Mouse (Mus musculus) CH12.LX (cell line): Measurements from ENCODE around the gene Zfp661. TPM values are rescaled to one million over a fixed set of nuclear protein-coding genes. Genes with fewer than 3 reads are reported as not detected.

Experiments
- DNase-seq: peaks from one replicate; pipeline ENCODE4 v3.0.0-alpha.2; 2013; ENCODE audit errors: extremely low read depth
- H3K27ac ChIP-seq: 2 replicates; pipeline ENCODE4 v1.5.1; 2012; ENCODE audit warnings: low read depth, mild to moderate bottlenecking, control low read depth, moderate library complexity; ENCODE audit not compliant: insufficient read depth
- H3K27me3 ChIP-seq: replicated peaks from 2 replicates; pipeline ENCODE3; 2012; ENCODE audit warnings: inconsistent platforms
- H3K36me3 ChIP-seq, 2 experiments: replicated peaks in 1 of 2; 2 replicates each; pipeline versions ENCODE3 to v1.6.1; 2012; ENCODE audit warnings: inconsistent platforms in 1 of 2, low read length in 1 of 2, mild to moderate bottlenecking in 1 of 2, mixed read lengths in 1 of 2, moderate library complexity in 1 of 2; ENCODE audit not compliant: control insufficient read depth in 1 of 2, insufficient read depth in 1 of 2
- H3K4me1 ChIP-seq, 2 experiments: 2 replicates each; pipeline ENCODE4 v1.6.1; 2012; ENCODE audit warnings: inconsistent platforms in 1 of 2, moderate library complexity in 1 of 2; ENCODE audit not compliant: insufficient read depth in 2 of 2, control insufficient read depth in 1 of 2
- H3K4me2 ChIP-seq: 2 replicates; pipeline ENCODE4 v1.6.1; 2012; ENCODE audit warnings: low read depth, mild to moderate bottlenecking, control low read depth; ENCODE audit not compliant: poor library complexity, insufficient read depth, severe bottlenecking
- H3K4me3 ChIP-seq, 3 experiments: fragments of 150-350 bp in 1 of 3; sonication (generic) in 1 of 3; replicated peaks in 1 of 3; 2 replicates each; pipeline versions ENCODE3 to v1.5.1; 2011 to 2012; ENCODE audit warnings: low read depth in 2 of 3, low read length in 2 of 3, mild to moderate bottlenecking in 2 of 3, moderate library complexity in 2 of 3, control low read depth in 1 of 3, improper control_type of control experiment in 1 of 3, inconsistent platforms in 1 of 3, mixed read lengths in 1 of 3; ENCODE audit not compliant: poor library complexity in 1 of 3
- H3K79me2 ChIP-seq: replicated peaks from 2 replicates; pipeline ENCODE4 v1.6.1; 2012; ENCODE audit warnings: mild to moderate bottlenecking, moderate library complexity; ENCODE audit not compliant: control insufficient read depth, poor library complexity, insufficient read depth, severe bottlenecking; ENCODE audit errors: extremely low read depth
- H3K9ac ChIP-seq: 2 replicates; pipeline ENCODE4 v1.6.1; 2012; ENCODE audit warnings: low read depth, mild to moderate bottlenecking, control low read depth, moderate library complexity; ENCODE audit not compliant: insufficient read depth
- H3K9me3 ChIP-seq: replicated peaks from 2 replicates; pipeline ENCODE3; 2012; ENCODE audit warnings: low read length, inconsistent platforms, mixed read lengths
- BHLHE40 ChIP-seq: IDR thresholded peaks from 2 replicates; pipeline ENCODE4 v1.6.1; 2011; ENCODE audit warnings: mild to moderate bottlenecking, low read depth, low read length, improper control_type of control experiment
- CTCF ChIP-seq, 2 experiments: IDR thresholded peaks in 1 of 2; conservative IDR thresholded peaks in 1 of 2; 2 replicates each; pipeline ENCODE4 v1.5.1; 2011 to 2012; ENCODE audit warnings: low read depth in 2 of 2, low read length in 2 of 2, improper control_type of control experiment in 1 of 2, inconsistent platforms in 1 of 2, mild to moderate bottlenecking in 1 of 2, moderate library complexity in 1 of 2
- EP300 ChIP-seq: IDR thresholded peaks from 2 replicates; pipeline ENCODE4 v1.6.1; 2011; ENCODE audit warnings: low read length, improper control_type of control experiment
- ETS1 ChIP-seq: conservative IDR thresholded peaks from 2 replicates; pipeline ENCODE4 v1.6.1; 2012; ENCODE audit warnings: low read depth, mild to moderate bottlenecking, inconsistent platforms, low read length, improper control_type of control experiment, moderate library complexity
- GABPA ChIP-seq: IDR thresholded peaks from 2 replicates; pipeline ENCODE4 v1.6.1; 2012; ENCODE audit warnings: low read depth, low read length, improper control_type of control experiment, inconsistent platforms; ENCODE audit not compliant: insufficient replicate concordance
- JUN ChIP-seq: IDR thresholded peaks from 2 replicates; pipeline ENCODE4 v1.6.1; 2011; ENCODE audit warnings: low read depth, mild to moderate bottlenecking, low read length, improper control_type of control experiment, moderate library complexity; ENCODE audit not compliant: insufficient read depth
- JUND ChIP-seq: conservative IDR thresholded peaks from 2 replicates; pipeline ENCODE4 v1.6.1; 2011; ENCODE audit warnings: low read depth, low read length, improper control_type of control experiment
- MAFK ChIP-seq: IDR thresholded peaks from 2 replicates; pipeline ENCODE4 v1.6.1; 2011; ENCODE audit warnings: low read length, improper control_type of control experiment; ENCODE audit not compliant: insufficient replicate concordance
- MAX ChIP-seq: IDR thresholded peaks from 2 replicates; pipeline ENCODE4 v1.6.1; 2011; ENCODE audit warnings: low read length, improper control_type of control experiment
- MEF2A ChIP-seq: IDR thresholded peaks from 2 replicates; pipeline ENCODE4 v1.6.1; 2014; ENCODE audit warnings: low read depth, mild to moderate bottlenecking, inconsistent platforms, low read length, improper control_type of control experiment, borderline replicate concordance
- NRF1 ChIP-seq: IDR thresholded peaks from 2 replicates; pipeline ENCODE4 v1.6.1; 2014; ENCODE audit warnings: low read depth, mild to moderate bottlenecking, inconsistent platforms, low read length, improper control_type of control experiment, moderate library complexity
- POLR2A ChIP-seq: IDR thresholded peaks from 2 replicates; pipeline ENCODE4 v1.6.1; 2011; ENCODE audit warnings: low read depth, mild to moderate bottlenecking, improper control_type of control experiment, low read length
- RAD21 ChIP-seq: IDR thresholded peaks from 2 replicates; pipeline ENCODE4 v1.6.1; 2011; ENCODE audit warnings: low read depth, mild to moderate bottlenecking, low read length, improper control_type of control experiment, moderate library complexity
- SIN3A ChIP-seq: IDR thresholded peaks from 2 replicates; pipeline ENCODE4 v1.6.1; 2012; ENCODE audit warnings: low read length, improper control_type of control experiment, inconsistent platforms
- TBP ChIP-seq: conservative IDR thresholded peaks from 2 replicates; pipeline ENCODE4 v1.6.1; 2011; ENCODE audit warnings: low read depth, low read length, improper control_type of control experiment
- TCF12 ChIP-seq: IDR thresholded peaks from 2 replicates; pipeline ENCODE4 v1.6.1; 2014; ENCODE audit warnings: low read depth, mild to moderate bottlenecking, inconsistent platforms, low read length, improper control_type of control experiment
- UBTF ChIP-seq: IDR thresholded peaks from 2 replicates; pipeline ENCODE4 v1.6.1; 2012; ENCODE audit warnings: low read depth, mild to moderate bottlenecking, inconsistent platforms, low read length, improper control_type of control experiment, moderate library complexity
- USF1 ChIP-seq: IDR thresholded peaks from 2 replicates; pipeline ENCODE4 v1.6.1; 2014; ENCODE audit warnings: low read depth, mild to moderate bottlenecking, inconsistent platforms, low read length, improper control_type of control experiment
- USF2 ChIP-seq: conservative IDR thresholded peaks from 2 replicates; pipeline ENCODE4 v1.6.1; 2011; ENCODE audit warnings: low read depth, low read length, improper control_type of control experiment
- dilution Hi-C: fragments of 300-500 bp; cut with MboI; formaldehyde crosslinking; loops from 2 replicates; pipeline ENCODE4 v1.14.3; 2020; ENCODE audit warnings: low sequenced_read_pairs; ENCODE audit not compliant: extremely low pct_unique_long_range_greater_than_20kb, extremely low pct_ligation_motif_present
- in situ Hi-C: fragments of 300-500 bp; cut with MboI; formaldehyde crosslinking; loops from 3 replicates; pipeline ENCODE4 v1.14.3; 2019; ENCODE audit warnings: low sequenced_read_pairs, low pct_ligation_motif_present, low pct_unique_long_range_greater_than_20kb, mixed read lengths
- polyA plus RNA-seq: library from polyadenylated mRNA; unstranded; fragments of >175 nt; gene quantifications from 2 replicates; pipeline ENCODE4 v1.2.1, GENCODE M21; 2012; ENCODE audit warnings: low read depth; ENCODE audit not compliant: insufficient read length
- total RNA-seq, 2 experiments: library from RNA; depleted of rRNA; stranded (reverse); fragments of 300-350 nt in 1 of 2; fragments of >200 nt in 1 of 2; gene quantifications; 2 replicates each; pipeline ENCODE4 v1.2.3; 2012 to 2014

The Zfp661 gene
- total and polyA plus RNA-seq, 3 experiments = 3.2 to 5.9 (median 4.7) TPM

GRCm38 (mm10) chr2:127632601-127633000 lies 45.7 kb upstream of the Zfp661 start:
- Histone ChIP-seq H3K4me1 (peaks cover 0 to 9% of the 10 kb centered on the region in 2 experiments; a peak in 1 of 4 replicates), H3K27ac (no peak overlapping the region), H3K27me3 (peaks cover 30% of the 10 kb centered on the region), H3K9me3 (no peaks in the 10 kb centered on the region), H3K36me3 (no peaks in the 10 kb centered on the region), H3K4me3 (no peak overlapping the region), H3K4me2 (no peak overlapping the region), H3K9ac (no peak overlapping the region), H3K79me2 (no peaks in the 10 kb centered on the region)
- TF ChIP-seq POLR2A = no peak
- no peak for TF ChIP-seq TBP
- no peak for TF ChIP-seq RAD21
- TF ChIP-seq USF2 = no peak
- no peak for TF ChIP-seq JUND
- no peak for TF ChIP-seq JUN
- no peak for TF ChIP-seq MAFK
- TF ChIP-seq GABPA = no peak
- TF ChIP-seq MAX = no peak
- TF ChIP-seq UBTF = no peak
- TF ChIP-seq ETS1 = no peak
- TF ChIP-seq EP300 = no peak
- no peak for TF ChIP-seq TCF12
- no peak for TF ChIP-seq BHLHE40
- in situ Hi-C loops (no loop called here), dilution Hi-C loops (no loop called here)
- DNase-seq = no peak

GRCm38 (mm10) chr2:127627990-127628570 lies 41.2 kb upstream of the Zfp661 start:
- H3K4me2 ChIP-seq = no peak overlapping the region
- dilution Hi-C loops (no loop called here), in situ Hi-C loops (no loop called here)
- peaks cover 3 to 6% of the 10 kb centered on the region in 2 experiments; a peak in 3 of 4 replicates for H3K4me1 ChIP-seq
- H3K9me3 ChIP-seq = no peaks in the 10 kb centered on the region
- H3K79me2 ChIP-seq = no peaks in the 10 kb centered on the region
- no peak overlapping the region for H3K27ac ChIP-seq
- DNase-seq = no peak
- H3K36me3 ChIP-seq = no peaks in the 10 kb centered on the region
- H3K4me3 ChIP-seq = no peak overlapping the region
- TF ChIP-seq MAX = no peak
- H3K27me3 ChIP-seq = peaks cover 20% of the 10 kb centered on the region
- no peak overlapping the region for H3K9ac ChIP-seq

- Histone ChIP-seq H3K79me2 (no peaks in the 10 kb centered on the region), H3K9ac (no peak overlapping the region), H3K9me3 (no peaks in the 10 kb centered on the region), H3K4me3 (no peak overlapping the region), H3K36me3 (no peaks in the 10 kb centered on the region), H3K27me3 (peaks cover 16% of the 10 kb centered on the region), H3K27ac (no peak overlapping the region)
- no peak for TF ChIP-seq USF1
- no peak for TF ChIP-seq MEF2A
- TF ChIP-seq CTCF (conservative IDR thresholded peaks at IDR 0.05 in 1 of 2, IDR thresholded peaks at IDR 0.05 in 1 of 2; ENCODE audit: low read depth in 2 of 2, low read length in 2 of 2) = no peak
- TF ChIP-seq TBP = no peak
- TF ChIP-seq RAD21 = no peak
- no peak for TF ChIP-seq USF2
- no peak for TF ChIP-seq SIN3A
- TF ChIP-seq NRF1 = no peak
- TF ChIP-seq, all 38 proteins: peak for 0
- in situ Hi-C loops (no loop called here), dilution Hi-C loops (no loop called here)
- H3K4me1 ChIP-seq = peaks cover 3 to 6% of the 10 kb centered on the region in 2 experiments; a peak in 3 of 4 replicates
- H3K4me2 ChIP-seq = no peak overlapping the region
- DNase-seq = no peak
Observed at GRCm38 (mm10) chr2:127627354-127627753, 40.5 kb upstream of the Zfp661 start.
